Comparison of ENCODE assay signal across 13 mouse cellular contexts in genomic region chr19:32325100-32325768, GRCm38 (mm10).
DNase-seq lines count a peak whose midpoint lies in the region; ATAC-seq and TF ChIP-seq lines count a peak whose summit lies in the region.
"Had no signal": no experiment of that assay in that cellular context is flagged by ENCODE, and none has a peak within 500 bp of the region (broad histone marks: within the 10 kb centered on the region; RNA-seq: fewer than 3 reads in every experiment).

No protein-coding gene starts in this region.

- no peaks in the 10 kb centered on the region for H3K9me3 ChIP-seq in CH12.LX (replicated peaks; ENCODE audit: low read length)
- H3K9me3 ChIP-seq in limb, embryonic 13.5 days: no peaks in the 10 kb centered on the region
- H3K9me3 ChIP-seq: forebrain, embryonic 13.5 days; hindbrain, embryonic 12.5 days; midbrain, embryonic 12.5 days had no signal

- H3K4me2 ChIP-seq in CH12.LX (ENCODE audit: insufficient read depth, low read depth, poor library complexity, severe bottlenecking): no peak overlapping the region
- no peak overlapping the region for H3K4me2 ChIP-seq in limb, embryonic 13.5 days (replicated peaks)
- H3K4me2 ChIP-seq: forebrain, embryonic 13.5 days; hindbrain, embryonic 12.5 days; midbrain, embryonic 12.5 days had no signal

- in situ Hi-C loops in CH12.LX (cut with MboI; ENCODE audit: low pct_ligation_motif_present, low pct_unique_long_range_greater_than_20kb, low sequenced_read_pairs): loop anchor here (10.0 kb wide), 1 partner anchor 140 kb away; no protein-coding TSS in a partner anchor

- H3K9ac ChIP-seq in CH12.LX (ENCODE audit: insufficient read depth, low read depth): no peak overlapping the region
- no peak overlapping the region for H3K9ac ChIP-seq in limb, embryonic 13.5 days
- H3K9ac ChIP-seq: forebrain, embryonic 13.5 days; hindbrain, embryonic 12.5 days; midbrain, embryonic 12.5 days had no signal

- peak; percentile 43 to 54 for DNase-seq in lung, adult 18-20 months
- no peak for DNase-seq in lung, postnatal 14 days
- peak; percentile 10 for DNase-seq in CH12.LX (ENCODE audit: extremely low read depth)
- DNase-seq in kidney, adult 11 months: peak; percentile 76
- DNase-seq in cerebellum, postnatal 36 days: no peak
- DNase-seq in left cerebral cortex, adult 18-20 months (ENCODE audit: low spot score in 2 of 2): no peak
- no peak for DNase-seq in cerebellum, adult 8-10 months
- DNase-seq: cerebellum, postnatal 10 days; left cerebral cortex, postnatal 4 days had no signal

- no peak for TF ChIP-seq CTCF in CH12.LX (conservative IDR thresholded peaks at IDR 0.05 in 1 of 2, IDR thresholded peaks at IDR 0.05 in 1 of 2; ENCODE audit: low read depth in 2 of 2, low read length in 2 of 2)

- no peak overlapping the region for H3K4me3 ChIP-seq in CH12.LX (replicated peaks in 1 of 3; ENCODE audit: low read depth in 2 of 3, low read length in 2 of 3, poor library complexity in 1 of 3)
- H3K4me3 ChIP-seq in limb, embryonic 13.5 days: no peak overlapping the region
- H3K4me3 ChIP-seq: forebrain, embryonic 13.5 days; hindbrain, embryonic 12.5 days; midbrain, embryonic 12.5 days had no signal

- 0 out of 2 replicates have a peak, but pooled peaks have one; percentile 25 for ATAC-seq in limb, embryonic 13.5 days (ENCODE audit: low FRiP score, low read depth)
- ATAC-seq: forebrain, embryonic 13.5 days had no signal

- TF ChIP-seq POLR2A in CH12.LX (IDR thresholded peaks at IDR 0.05; ENCODE audit: low read depth, low read length): no peak

- H3K27ac ChIP-seq in CH12.LX (ENCODE audit: insufficient read depth, low read depth): no peak overlapping the region
- H3K27ac ChIP-seq in limb, embryonic 13.5 days: no peak overlapping the region
- H3K27ac ChIP-seq: forebrain, embryonic 13.5 days; hindbrain, embryonic 12.5 days; midbrain, embryonic 12.5 days had no signal

- H3K79me2 ChIP-seq in CH12.LX (replicated peaks; ENCODE audit: control insufficient read depth, extremely low read depth, insufficient read depth, poor library complexity, severe bottlenecking): no peaks in the 10 kb centered on the region

- H3K4me1 ChIP-seq in CH12.LX (ENCODE audit: control insufficient read depth in 1 of 2, insufficient read depth in 2 of 2): peaks cover 0 to 7% of the 10 kb centered on the region in 2 experiments; a peak in 2 of 4 replicates
- peaks cover 49% of the 10 kb centered on the region for H3K4me1 ChIP-seq in limb, embryonic 13.5 days

- no peak for TF ChIP-seq RAD21 in CH12.LX (IDR thresholded peaks at IDR 0.05; ENCODE audit: low read depth, low read length)

- 24% methylated on average over 10 of the region's 10 CpGs for WGBS in limb, embryonic 13.5 days

- H3K27me3 ChIP-seq in CH12.LX (replicated peaks): no peaks in the 10 kb centered on the region
- peaks cover 18% of the 10 kb centered on the region; the same call in 1 of the 2 replicates for H3K27me3 ChIP-seq in limb, embryonic 13.5 days
- H3K27me3 ChIP-seq: hindbrain, embryonic 12.5 days; midbrain, embryonic 12.5 days had no signal

- TF ChIP-seq EP300 in CH12.LX (IDR thresholded peaks at IDR 0.05; ENCODE audit: low read length): no peak

- dilution Hi-C loops in CH12.LX (cut with MboI; ENCODE audit: extremely low pct_ligation_motif_present, extremely low pct_unique_long_range_greater_than_20kb, low sequenced_read_pairs): no loop called here

- H3K36me3 ChIP-seq in CH12.LX (replicated peaks in 1 of 2; ENCODE audit: control insufficient read depth in 1 of 2, insufficient read depth in 1 of 2, low read length in 1 of 2): no peaks in the 10 kb centered on the region
- H3K36me3 ChIP-seq in limb, embryonic 13.5 days: no peaks in the 10 kb centered on the region
- H3K36me3 ChIP-seq: hindbrain, embryonic 12.5 days; midbrain, embryonic 12.5 days had no signal

TF ChIP-seq in CH12.LX, 34 proteins besides CTCF, POLR2A, EP300 and RAD21:
- TF ChIP-seq BHLHE40 (IDR thresholded peaks at IDR 0.05; ENCODE audit: low read depth, low read length) (peak; percentile 66; the same call in 1 of the 2 replicates), USF1 (IDR thresholded peaks at IDR 0.05; ENCODE audit: low read depth, low read length) (peak; percentile 32), ZKSCAN1 (IDR thresholded peaks at IDR 0.05; ENCODE audit: borderline replicate concordance, low read depth, low read length) (no peak)

Comparison
In these comparisons a context has a peak if more than half of its experiments do, and no peak if none do; other contexts are left out.
1. DNase-seq: peak in lung, adult 18-20 months (2 of 2), CH12.LX (single experiment) and kidney, adult 11 months (single experiment); none in lung, postnatal 14 days (single experiment), cerebellum, postnatal 36 days (0 of 2), left cerebral cortex, adult 18-20 months (0 of 2) and cerebellum, adult 8-10 months (single experiment).